Mouse (Mus musculus): ENCODE measurements around the gene Lmf2.

GRCm38 (mm10) chr15:89378831-89379401 lies 23.5 kb upstream of the Lmf2 start, which contains the start of gene Odf3b:
- TF ChIP-seq CTCF (IDR thresholded peaks at IDR 0.05; ENCODE audit: insufficient read depth, low read length) (no peak), POLR2A (IDR thresholded peaks at IDR 0.05; ENCODE audit: borderline replicate concordance, extremely low read depth, low read depth, low read length) (no peak; the same call in 1 of the 2 replicates)

Data from lung, adult 2 months (tissue).